Mouse (Mus musculus) lung, adult 2 months (tissue): Measurements from ENCODE around the gene Atp7a.

ENCODE experiments used
- CTCF ChIP-seq: fragments of 200-500 bp; IDR thresholded peaks from 2 replicates; pipeline ENCODE4 v1.5.1; 2011; ENCODE audit warnings: mild to moderate bottlenecking, low read length, control low read depth; ENCODE audit not compliant: insufficient read depth
- POLR2A ChIP-seq: fragments of 200-500 bp; IDR thresholded peaks from 2 replicates; pipeline ENCODE4 v1.6.1; 2011; ENCODE audit warnings: low read depth, mild to moderate bottlenecking, control low read depth, low read length, borderline replicate concordance; ENCODE audit errors: extremely low read depth

DNA sequence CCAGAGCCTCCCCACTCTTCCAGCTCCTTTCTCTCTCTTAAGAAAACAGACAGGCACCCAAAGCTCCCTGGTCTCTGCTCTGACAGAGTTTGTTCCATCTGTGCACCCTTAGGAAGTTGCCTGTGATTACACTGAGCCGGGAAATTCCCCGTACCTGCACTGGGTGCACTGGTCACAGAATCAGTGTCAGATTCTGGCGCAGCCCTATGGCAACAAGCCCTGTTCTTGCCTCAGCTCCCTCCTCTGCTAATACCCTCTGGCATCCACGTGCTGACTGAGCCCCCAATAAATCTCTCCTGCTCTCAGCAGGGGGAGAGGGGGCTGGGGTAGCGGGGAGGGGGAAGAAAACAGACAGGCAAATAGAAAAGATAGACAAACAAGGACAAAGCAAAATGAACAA lies 65.9 kb downstream of the Atp7a start:
- TF ChIP-seq POLR2A (no peak), CTCF (no peak)
